ENCODE assay signal across 8 mouse cellular contexts in the genomic region with DNA sequence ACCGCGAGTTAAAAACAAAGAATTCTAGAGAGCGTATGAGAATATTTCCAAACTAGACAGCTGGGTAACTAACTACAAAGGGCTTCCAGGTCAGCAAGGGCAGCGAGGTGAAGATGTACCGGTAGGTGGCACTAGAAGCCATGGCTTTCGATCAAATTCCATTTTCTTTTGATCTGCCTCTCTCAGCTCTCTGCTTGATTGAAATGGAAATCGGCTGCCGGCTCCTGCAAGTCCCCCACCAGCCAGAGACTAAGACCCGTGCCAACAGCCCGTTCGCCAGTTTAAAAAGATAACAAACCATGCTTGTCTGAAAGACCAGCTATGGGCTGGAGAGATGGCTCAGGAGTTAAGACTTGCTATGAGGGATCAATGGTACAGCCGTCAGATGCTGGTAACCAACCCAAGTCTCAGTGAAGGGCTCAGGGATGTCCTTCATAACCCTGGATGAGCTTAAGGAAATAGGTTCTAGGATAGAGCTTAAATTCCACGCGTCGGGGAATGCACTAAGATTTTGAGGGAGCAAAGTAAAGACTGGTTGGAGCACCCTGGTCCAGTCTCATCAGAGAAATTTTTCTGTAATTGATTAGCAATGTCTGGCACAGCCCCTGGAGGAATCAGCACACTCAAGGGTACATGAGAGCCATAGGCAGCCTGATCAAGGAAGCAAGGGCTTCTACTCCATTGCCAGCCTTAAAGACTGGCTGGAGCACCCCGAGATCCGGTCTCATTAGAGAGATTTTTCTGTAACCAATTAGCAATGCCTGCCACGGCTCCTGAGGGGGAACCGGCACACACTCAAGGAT. TPM values are rescaled to one million over a fixed set of nuclear protein-coding genes. Genes with fewer than 3 reads are reported as not detected.
A peak's percentile ranks its signal among the peaks of the same experiment; 100 is the strongest.
DNase-seq lines count a peak whose midpoint lies in the region; ATAC-seq lines count a peak whose summit lies in the region.

No protein-coding gene starts in this region.

- peak overlapping the region; percentile 8; the same call in 1 of the 2 replicates for H3K4me2 ChIP-seq in heart, embryonic 16.5 days (ENCODE audit: low read depth, low read length)
- peak overlapping the region; percentile 42 for H3K4me2 ChIP-seq in lung, embryonic 15.5 days

- H3K4me1 ChIP-seq in heart, embryonic 16.5 days (ENCODE audit: control insufficient read depth, insufficient read depth, low read length): no peaks in the 10 kb centered on the region
- H3K4me1 ChIP-seq in lung, embryonic 15.5 days: 0 out of 2 replicates have a peak, but pooled peaks cover 4% of the 10 kb centered on the region

- no peak overlapping the region for H3K4me3 ChIP-seq in heart, embryonic 16.5 days (ENCODE audit: low read length)
- H3K4me3 ChIP-seq in lung, embryonic 15.5 days: 0 out of 2 replicates have a peak overlapping the region, but pooled peaks have one; percentile 17

- H3K27me3 ChIP-seq in heart, embryonic 16.5 days (ENCODE audit: control insufficient read depth, insufficient read depth, low read length): 0 out of 2 replicates have a peak, but pooled peaks cover 3% of the 10 kb centered on the region
- no peaks in the 10 kb centered on the region for H3K27me3 ChIP-seq in lung, embryonic 15.5 days

- no peak overlapping the region for H3K9ac ChIP-seq in heart, embryonic 16.5 days (ENCODE audit: low read length)
- H3K9ac ChIP-seq in lung, embryonic 15.5 days: no peak overlapping the region

- WGBS in heart, embryonic 16.5 days: 23% methylated on average over 19 of the region's 19 CpGs
- 22% methylated on average over 19 of the region's 19 CpGs for WGBS in lung, embryonic 15.5 days

- DNase-seq in MN1 (ENCODE audit: low spot score): peak; percentile 85
- peak; percentile 10 for DNase-seq in adrenal gland, adult 8-10 months
- DNase-seq in embryo, embryonic 9.5 days (ENCODE audit: extremely low spot score): peak; percentile 78
- peak; percentile 74 to 81 for DNase-seq in kidney, postnatal 4 days
- DNase-seq in right cerebral cortex, adult 2 months (ENCODE audit: low spot score in 2 of 2): peak; percentile 72 to 80

- no peaks in the 10 kb centered on the region for H3K36me3 ChIP-seq in heart, embryonic 16.5 days (ENCODE audit: control insufficient read depth, insufficient read depth)
- no peaks in the 10 kb centered on the region for H3K36me3 ChIP-seq in lung, embryonic 15.5 days

- H3K27ac ChIP-seq in heart, embryonic 16.5 days (ENCODE audit: low read length): no peak overlapping the region
- H3K27ac ChIP-seq in lung, embryonic 15.5 days: no peak overlapping the region

- H3K9me3 ChIP-seq in heart, embryonic 16.5 days (replicated peaks; ENCODE audit: control insufficient read depth, low read length): no peaks in the 10 kb centered on the region
- no peaks in the 10 kb centered on the region for H3K9me3 ChIP-seq in lung, embryonic 15.5 days

- no peak for ATAC-seq in heart, embryonic 16.5 days (replicated peaks; ENCODE audit: extremely low read depth, insufficient read depth, low FRiP score)
- no peak for ATAC-seq in lung, embryonic 15.5 days (ENCODE audit: borderline replicate concordance, extremely low read depth, low FRiP score, low TSS enrichment)
- no peak for ATAC-seq in activated CD4-positive, CD25-positive, alpha-beta regulatory T cell, adult 4 months

RNA-seq across cellular contexts. Expression of a gene that starts 56.7 kb away (rescaled TPM):
- not detected for total RNA-seq in adrenal gland, adult 8-10 months (2022)
- 0.35 and 0.44 TPM in 2 replicates for polyA plus RNA-seq in heart, embryonic 16.5 days (2015; fragmentation: Nextera tagmentation; extraction: Ambion mirVana)
- 1.0 and 1.2 TPM in 2 replicates for polyA plus RNA-seq in lung, embryonic 15.5 days (2015; fragmentation: Nextera tagmentation; extraction: Ambion mirVana)
- polyA plus RNA-seq in activated CD4-positive, CD25-positive, alpha-beta regulatory T cell, adult 4 months (2017; shearing (Covaris generic)): not detected

Comparison
In these comparisons a context has a peak if more than half of its experiments do, and no peak if none do; other contexts are left out.
1. DNase-seq: peak in every context shown above with its lines; median percentile 85 in MN1; 78 in embryo, embryonic 9.5 days; 78 in kidney, postnatal 4 days; 76 in right cerebral cortex, adult 2 months; 10 in adrenal gland, adult 8-10 months.